Mouse (Mus musculus): ENCODE measurements around the gene Cops9.

Cops9 gene

GRCm38 (mm10) chr1:92647026-92647425 is 5.2 kb upstream of the Cops9 start:
- DNase-seq (ENCODE audit: low read depth, low spot score) = no peak

- no peak for DNase-seq (ENCODE audit: low read depth, low spot score)
Observed at GRCm38 (mm10) chr1:92646601-92647000, 4.8 kb upstream of the Cops9 start.

GRCm38 (mm10) chr1:92646111-92646510 is 4.3 kb upstream of the Cops9 start:
- DNase-seq (ENCODE audit: low read depth, low spot score) = no peak

- no peak for DNase-seq (ENCODE audit: low read depth, low spot score)
Observed at GRCm38 (mm10) chr1:92644916-92645315, 3.1 kb upstream of the Cops9 start.

- DNase-seq (ENCODE audit: low read depth, low spot score) = no peak
Observed at GRCm38 (mm10) chr1:92643691-92644090, 1.9 kb upstream of the Cops9 start.

GRCm38 (mm10) chr1:92640393-92640792 is 1.4 kb downstream of the Cops9 start:
- peak; percentile 19 for DNase-seq (ENCODE audit: low read depth, low spot score)

- DNase-seq (ENCODE audit: low read depth, low spot score) = no peak
Observed at GRCm38 (mm10) chr1:92638736-92639135, 3.0 kb downstream of the Cops9 start.

GRCm38 (mm10) chr1:92638181-92638580 is 3.6 kb downstream of the Cops9 start:
- DNase-seq (ENCODE audit: low read depth, low spot score) = no peak

GRCm38 (mm10) chr1:92637501-92638172 is 4.1 kb downstream of the Cops9 start:
- no peak for DNase-seq (ENCODE audit: low read depth, low spot score)

GRCm38 (mm10) chr1:92636676-92637075 is 5.1 kb downstream of the Cops9 start:
- DNase-seq (ENCODE audit: low read depth, low spot score) = no peak

- no peak for DNase-seq (ENCODE audit: low read depth, low spot score)
Observed at GRCm38 (mm10) chr1:92636015-92636414, 5.8 kb downstream of the Cops9 start.

GRCm38 (mm10) chr1:92634976-92635599 is 6.7 kb downstream of the Cops9 start:
- no peak for DNase-seq (ENCODE audit: low read depth, low spot score)

GRCm38 (mm10) chr1:92634569-92634968 is 7.2 kb downstream of the Cops9 start:
- no peak for DNase-seq (ENCODE audit: low read depth, low spot score)

GRCm38 (mm10) chr1:92633726-92634125 is 8.1 kb downstream of the Cops9 start:
- DNase-seq (ENCODE audit: low read depth, low spot score) = no peak

GRCm38 (mm10) chr1:92632948-92633347 is 8.8 kb downstream of the Cops9 start:
- peak; percentile 57 for DNase-seq (ENCODE audit: low read depth, low spot score)

- no peak for DNase-seq (ENCODE audit: low read depth, low spot score)
Observed at GRCm38 (mm10) chr1:92632196-92632595, 9.6 kb downstream of the Cops9 start.

- DNase-seq (ENCODE audit: low read depth, low spot score) = no peak
Observed at GRCm38 (mm10) chr1:92628227-92628626, 13.6 kb downstream of the Cops9 start.

GRCm38 (mm10) chr1:92618360-92618759 is 23.4 kb downstream of the Cops9 start:
- DNase-seq (ENCODE audit: low read depth, low spot score) = no peak

- no peak for DNase-seq (ENCODE audit: low read depth, low spot score)
Observed at GRCm38 (mm10) chr1:92617488-92617887, 24.3 kb downstream of the Cops9 start, which contains the start of gene Olfr12. TSS of gene Olfr12 (plus strand) at chr1:92617788.

- no peak for DNase-seq (ENCODE audit: low read depth, low spot score)
Observed at GRCm38 (mm10) chr1:92616046-92616445, 25.7 kb downstream of the Cops9 start.

GRCm38 (mm10) chr1:92614516-92614915 is 27.3 kb downstream of the Cops9 start:
- DNase-seq (ENCODE audit: low read depth, low spot score) = peak; percentile 24

GRCm38 (mm10) chr1:92613175-92613574 is 28.6 kb downstream of the Cops9 start:
- DNase-seq (ENCODE audit: low read depth, low spot score) = no peak

GRCm38 (mm10) chr1:92611008-92611407 is 30.8 kb downstream of the Cops9 start:
- DNase-seq (ENCODE audit: low read depth, low spot score) = peak; percentile 67
